22 mouse cellular contexts compared by ENCODE assay signal in genomic region chr19:36143571-36143970, GRCm38 (mm10). TPM values are rescaled to one million over a fixed set of nuclear protein-coding genes. Genes with fewer than 3 reads are reported as not detected.
DNase-seq lines count a peak whose midpoint lies in the region; ATAC-seq lines count a peak whose summit lies in the region.
"Had no signal": no experiment of that assay in that cellular context is flagged by ENCODE, and none has a peak within 500 bp of the region (broad histone marks: within the 10 kb centered on the region; RNA-seq: fewer than 3 reads in every experiment).

No protein-coding gene starts in this region.

- H3K36me3 ChIP-seq in heart, embryonic 10.5 days: no peaks in the 10 kb centered on the region
- H3K36me3 ChIP-seq in kidney, embryonic 15.5 days: no peaks in the 10 kb centered on the region
- H3K36me3 ChIP-seq: G1E had no signal

- WGBS in heart, embryonic 10.5 days: 98% methylated on average over 2 of the region's 2 CpGs
- WGBS in kidney, embryonic 15.5 days: 98% methylated on average over 2 of the region's 2 CpGs

- no peak overlapping the region for H3K4me2 ChIP-seq in kidney, embryonic 15.5 days

- DNase-seq in heart, embryonic 10.5 days (ENCODE audit: low spot score): peak; percentile 35
- DNase-seq in heart, postnatal 36 days: no peak
- peak; percentile 94 for DNase-seq in Muller cell, postnatal 12 days (ENCODE audit: inconsistent ontology term)
- DNase-seq: adrenal gland, adult 2 months; adrenal gland, adult 8-10 months; adrenal gland, postnatal 10 days; adrenal gland, postnatal 14 days; adrenal gland, postnatal 25 days; adrenal gland, postnatal 36 days; B cell, adult 2 months; cerebellum, adult 11 months; cerebellum, adult 11-12 months; cerebellum, adult 18-20 months; cerebellum, adult 2 months had no signal

- no peaks in the 10 kb centered on the region for H3K4me1 ChIP-seq in heart, embryonic 10.5 days
- no peaks in the 10 kb centered on the region for H3K4me1 ChIP-seq in kidney, embryonic 15.5 days

- H3K4me3 ChIP-seq in heart, embryonic 10.5 days: no peak overlapping the region
- no peak overlapping the region for H3K4me3 ChIP-seq in kidney, embryonic 15.5 days (replicated peaks)

- H3K9ac ChIP-seq in kidney, embryonic 15.5 days: no peak overlapping the region

- intact Hi-C loops in heart, postnatal 36 days (cut with DNase I): no loop called here

- H3K27ac ChIP-seq in heart, embryonic 10.5 days: no peak overlapping the region
- no peak overlapping the region for H3K27ac ChIP-seq in kidney, embryonic 15.5 days

- no peaks in the 10 kb centered on the region for H3K27me3 ChIP-seq in heart, embryonic 10.5 days (ENCODE audit: insufficient read depth, poor library complexity, severe bottlenecking)
- no peaks in the 10 kb centered on the region for H3K27me3 ChIP-seq in kidney, embryonic 15.5 days
- H3K27me3 ChIP-seq: CH12.LX, Patski had no signal

- no peaks in the 10 kb centered on the region for H3K9me3 ChIP-seq in heart, embryonic 10.5 days
- no peaks in the 10 kb centered on the region for H3K9me3 ChIP-seq in kidney, embryonic 15.5 days (replicated peaks)
- H3K9me3 ChIP-seq: G1E had no signal

- ATAC-seq in kidney, embryonic 15.5 days (replicated peaks; ENCODE audit: low FRiP score): no peak
- ATAC-seq: activated CD4-positive, CD25-positive, alpha-beta regulatory T cell, adult 4 months; CD4-positive, CD25-positive, alpha-beta regulatory T cell, adult 4 months; Patski had no signal

RNA-seq across cellular contexts. Expression of gene Ankrd1, which starts 23.7 kb away (rescaled TPM):
- polyA plus RNA-seq in heart, embryonic 10.5 days (2016; fragmentation: Nextera tagmentation; extraction: Ambion mirVana): 212 and 390 TPM in 2 replicates
- total RNA-seq in heart, postnatal 36 days (2021): 100 to 1,000 TPM; 424 to 684 TPM
- 0.51 and 0.71 TPM in 2 replicates for polyA plus RNA-seq in kidney, embryonic 15.5 days (2015; fragmentation: Nextera tagmentation; extraction: Ambion mirVana)
- total RNA-seq: adrenal gland, adult 18-20 months; adrenal gland, adult 2 months; adrenal gland, adult 8-10 months; adrenal gland, postnatal 14 days; adrenal gland, postnatal 25 days; adrenal gland, postnatal 36 days; CH12.LX; MEL had no signal
- polyA plus RNA-seq: activated CD4-positive, CD25-positive, alpha-beta regulatory T cell, adult 4 months; adrenal gland, adult 2 months; CD4-positive, CD25-positive, alpha-beta regulatory T cell, adult 4 months; G1E had no signal

Comparison
In these comparisons a context has a peak if more than half of its experiments do, and no peak if none do; other contexts are left out.
1. DNase-seq: peak in heart, embryonic 10.5 days (single experiment) and Muller cell, postnatal 12 days (single experiment); none in heart, postnatal 36 days (0 of 2).
2. RNA of gene Ankrd1, which starts 23.7 kb away (polyA plus RNA-seq): 212 to 390 TPM in heart, embryonic 10.5 days; 0.51 to 0.71 TPM in kidney, embryonic 15.5 days; every median in the first group is over 100 times any median in the second.